8 mouse cellular contexts compared by ENCODE assay signal in the genomic region with DNA sequence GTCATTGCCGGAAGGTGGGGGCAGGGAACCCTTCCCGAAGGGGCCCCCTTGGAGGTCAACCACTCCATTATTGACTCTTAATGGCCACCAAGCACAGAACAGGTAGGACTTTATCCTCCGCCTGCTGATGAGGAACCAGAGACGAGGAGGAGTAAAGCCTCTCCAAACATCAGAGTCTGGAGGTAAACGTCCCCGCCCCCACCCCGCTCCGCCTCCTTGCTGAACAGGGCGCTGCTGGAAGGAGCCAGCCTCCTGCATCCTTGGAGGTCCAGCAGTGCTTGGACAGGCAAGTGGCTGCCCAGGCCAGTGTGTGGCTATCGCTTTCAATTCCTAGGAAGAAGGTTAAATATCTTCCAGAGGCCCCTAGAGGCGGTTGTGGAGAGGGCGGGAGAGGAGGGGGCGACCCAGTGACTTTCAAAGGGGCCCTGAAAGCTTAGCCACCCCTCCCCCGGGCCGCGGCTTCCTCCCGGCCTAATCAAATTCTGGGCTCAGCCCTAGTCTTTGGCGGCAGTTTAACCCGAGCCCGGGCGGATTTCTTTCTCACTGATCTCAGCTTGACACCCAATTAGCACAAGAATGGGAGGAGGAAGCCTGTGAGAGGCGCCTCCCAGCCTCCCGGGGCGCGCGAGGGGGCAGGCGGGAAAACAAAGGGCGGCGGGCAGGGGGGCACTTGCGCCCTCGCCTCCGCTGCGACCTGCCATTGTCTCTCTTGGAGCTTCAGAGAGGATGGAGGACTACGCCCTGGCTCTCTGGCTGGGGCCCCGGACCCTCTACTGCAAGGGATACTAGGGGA. TPM values are rescaled to one million over a fixed set of nuclear protein-coding genes. Genes with fewer than 3 reads are reported as not detected.
DNase-seq lines count a peak whose midpoint lies in the region; ATAC-seq and TF ChIP-seq lines count a peak whose summit lies in the region.

A gene (plus strand): TSS at position 51 of the 793 bp plus-strand sequence.

- peak; percentile 47 for ATAC-seq in activated CD4-positive, CD25-positive, alpha-beta regulatory T cell, adult 4 months
- ATAC-seq in hindbrain, embryonic 14.5 days (ENCODE audit: low FRiP score) = peak; percentile 74

- H3K4me3 ChIP-seq in hindbrain, embryonic 14.5 days (replicated peaks; ENCODE audit: low read length) = peak within 1 kb of the TSS; percentile 31
- peak within 1 kb of the TSS; percentile 61 for H3K4me3 ChIP-seq in left cerebral cortex, adult 2 months
- H3K4me3 ChIP-seq in macrophage (ENCODE audit: inconsistent target) = peak within 1 kb of the TSS; percentile 42

- WGBS in hindbrain, embryonic 14.5 days = under 1% methylated on average over 35 of the region's 35 CpGs
- WGBS in macrophage (ENCODE audit: missing documents) = 4% methylated on average over 35 of the region's 35 CpGs

- peak within 1 kb of the TSS; percentile 51 for H3K4me2 ChIP-seq in hindbrain, embryonic 14.5 days (replicated peaks)

- peaks cover 18% of the 10 kb centered on the region for H3K4me1 ChIP-seq in hindbrain, embryonic 14.5 days (replicated peaks; ENCODE audit: control insufficient read depth, insufficient read depth, low read length)

- H3K79me2 ChIP-seq in macrophage (ENCODE audit: inconsistent target) = no peaks in the 10 kb centered on the region

- peak; percentile 72 to 80 for DNase-seq in cerebellum, postnatal 25 days
- DNase-seq in gastrocnemius, adult 18-20 months (ENCODE audit: low spot score) = peak; percentile 33
- peak; percentile 73 for DNase-seq in hindbrain, embryonic 14.5 days (ENCODE audit: low spot score)
- DNase-seq in left cerebral cortex, adult 2 months (ENCODE audit: extremely low spot score in 1 of 2, low spot score in 2 of 2) = peak; percentile 60 to 68
- DNase-seq in right cerebral cortex, adult 18-20 months = peak; percentile 66
- peak; percentile 70 to 73 for DNase-seq in urinary bladder, postnatal 4 days (ENCODE audit: low spot score in 2 of 2)

- H3K9ac ChIP-seq in hindbrain, embryonic 14.5 days = peak within 1 kb of the TSS; percentile 64

- H3K9me3 ChIP-seq in hindbrain, embryonic 14.5 days (ENCODE audit: control insufficient read depth, low read length) = no peaks in the 10 kb centered on the region

- TF ChIP-seq CTCF in left cerebral cortex, adult 2 months (IDR thresholded peaks at IDR 0.05) = peak; percentile 5

- H3K27ac ChIP-seq in hindbrain, embryonic 14.5 days = peak within 1 kb of the TSS; percentile 89
- peak within 1 kb of the TSS; percentile 96 for H3K27ac ChIP-seq in left cerebral cortex, adult 2 months
- peak within 1 kb of the TSS; percentile 31 for H3K27ac ChIP-seq in macrophage

- intact Hi-C loops in left cerebral cortex, adult 2 months (cut with DNase I) = no loop called here

- no peaks in the 10 kb centered on the region for H3K27me3 ChIP-seq in hindbrain, embryonic 14.5 days (ENCODE audit: control insufficient read depth, insufficient read depth, low read length)

- H3K36me3 ChIP-seq in hindbrain, embryonic 14.5 days (replicated peaks; ENCODE audit: control insufficient read depth, insufficient read depth) = peaks cover 19% of the 10 kb centered on the region
- H3K36me3 ChIP-seq in macrophage (ENCODE audit: inconsistent target) = peaks cover 10% of the 10 kb centered on the region; the same call in 1 of the 2 replicates

RNA-seq across cellular contexts. Expression of the gene that starts here (rescaled TPM):
- polyA plus RNA-seq in activated CD4-positive, CD25-positive, alpha-beta regulatory T cell, adult 4 months (2017; shearing (Covaris generic)) = 10 to 100 TPM; 25.1 to 25.7 TPM
- 10 to 100 TPM; 23.9 to 30.3 TPM for total RNA-seq in gastrocnemius, adult 18-20 months (2021)
- polyA plus RNA-seq in hindbrain, embryonic 14.5 days (2014; fragmentation: Nextera tagmentation; extraction: Ambion mirVana) = 24.6 and 24.9 TPM in 2 replicates
- 10 to 100 TPM; 48.4 to 50.0 TPM for total RNA-seq in left cerebral cortex, adult 2 months (2021)
- total RNA-seq in macrophage (2018; cell fraction: chromatin; rRNA removed) = 10 to 100 TPM; 19.6 to 51.0 (median 33.2) TPM
- total RNA-seq in macrophage (2018; cell fraction: cytosol; rRNA removed) = 10 to 100 TPM; 16.7 to 41.3 (median 27.7) TPM
- 10 to 100 TPM; 14.1 to 42.2 (median 25.0) TPM for total RNA-seq in macrophage (2018; cell fraction: nucleus; rRNA removed)
- 21.1 to 24.9 TPM (median 24.4 TPM) in 3 replicates for polyA plus RNA-seq in macrophage (2018)

Comparison
In these comparisons a context has a peak if more than half of its experiments do, and no peak if none do; other contexts are left out.
1. Peak in every context shown above with its lines: DNase-seq, ATAC-seq, H3K4me3 ChIP-seq and H3K27ac ChIP-seq.
2. H3K27ac ChIP-seq: peak in every context shown above with its lines; median percentile 96 in left cerebral cortex, adult 2 months; 89 in hindbrain, embryonic 14.5 days; 31 in macrophage.